Mouse (Mus musculus) spleen, postnatal 4 days (tissue): ENCODE results near the gene Olfr706.
"Not testable (repeated sequence)": the region's sequence is repeated elsewhere in the genome, so short reads cannot be mapped to it uniquely, and the experiment has no call there.

ENCODE experiments used
- DNase-seq, 2 experiments: peaks; one replicate each; pipeline ENCODE4 v3.0.0; 2022; ENCODE audit warnings: low spot score in 2 of 2

The Olfr706 gene

DNA sequence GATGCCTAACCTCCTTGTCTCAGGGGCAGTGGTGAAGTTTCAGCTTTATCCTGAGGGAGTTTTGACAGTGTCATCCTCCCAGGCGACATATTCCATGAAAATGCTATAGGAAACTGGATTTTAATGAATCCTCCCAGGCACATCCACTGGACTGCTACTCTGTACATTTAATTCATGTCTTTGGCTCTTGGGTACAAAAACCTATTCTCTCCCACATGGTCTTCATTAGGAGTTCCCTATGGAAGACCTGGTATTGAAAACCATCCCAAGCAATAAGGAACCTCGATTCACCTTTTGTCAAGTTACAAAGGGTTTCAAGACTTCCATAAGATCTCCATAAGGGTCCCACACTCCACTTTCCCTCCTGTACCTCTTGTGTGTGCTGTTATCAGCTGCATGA lies at the start of gene Olfr706:
Gene Olfr706 (minus strand): TSS at position 101 of the 400 bp plus-strand sequence.
- DNase-seq, result no peak

DNA sequence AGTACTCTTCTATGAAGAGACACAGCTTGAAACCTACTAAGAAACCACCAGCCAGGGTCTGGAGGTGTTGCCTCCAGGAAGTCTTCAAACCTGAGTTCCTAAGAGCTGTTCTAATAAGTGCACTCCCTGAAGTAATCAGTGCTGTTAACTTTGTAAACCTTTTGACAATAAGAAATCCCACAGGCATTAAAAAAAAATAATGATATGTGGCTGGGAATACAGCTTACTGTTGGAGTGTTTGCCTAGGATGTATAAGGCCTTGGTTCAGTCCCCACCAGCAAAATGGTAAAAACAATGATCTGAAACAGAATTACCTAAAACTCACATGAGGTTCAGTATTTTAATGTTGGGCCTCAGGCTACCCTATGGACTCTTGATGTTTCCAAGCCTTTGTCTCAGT lies 44.2 kb upstream of the Olfr706 start, which contains the start of gene Olfr709-ps1:
Gene Olfr709-ps1 (minus strand): TSS at position 101 of the 400 bp plus-strand sequence.
- DNase-seq, result no peak

DNA sequence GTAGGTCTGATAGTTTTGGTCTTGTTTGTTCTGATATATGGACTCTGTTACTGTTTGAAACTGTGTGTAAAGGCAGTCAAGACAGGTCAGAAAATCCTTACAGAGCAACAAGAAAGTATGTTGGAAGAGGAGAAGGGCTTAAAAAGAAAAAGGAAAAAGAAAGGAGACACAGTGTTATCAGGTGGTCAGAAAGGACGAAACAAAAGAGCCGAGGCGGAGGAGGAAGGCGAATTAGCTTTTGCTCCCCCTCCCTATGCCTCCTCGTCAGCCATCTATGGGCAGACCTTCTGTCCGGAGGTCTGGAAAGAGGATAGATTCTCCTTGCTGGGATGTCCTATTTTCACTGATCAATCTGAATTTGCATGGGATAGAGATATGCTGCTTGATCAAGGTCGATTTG lies 33.0 kb upstream of the Olfr706 start:
- DNase-seq, result peak; percentile 16 to 69

DNA sequence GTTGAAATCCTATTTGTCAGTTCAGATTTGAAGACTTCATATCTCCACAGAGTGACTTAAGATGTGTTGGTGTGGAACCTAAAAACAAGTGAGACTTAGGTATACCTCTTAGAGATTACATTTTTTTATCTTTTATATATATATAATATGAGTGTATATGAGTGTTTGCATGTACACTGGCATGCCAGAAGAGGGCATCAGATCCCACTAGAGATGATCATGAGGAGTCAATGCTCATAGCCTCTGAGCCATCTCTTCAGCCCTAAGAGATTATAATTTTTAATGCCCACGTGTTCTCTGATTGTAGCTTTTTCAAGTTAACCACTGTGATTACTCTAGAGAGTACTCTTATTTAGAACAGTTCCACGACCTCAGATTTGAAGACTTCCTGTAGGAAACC lies 19.7 kb upstream of the Olfr706 start, which contains the start of gene Olfr1532-ps1:
Gene Olfr1532-ps1 (plus strand): TSS at position 326 of the 400 bp plus-strand sequence.
- DNase-seq, result no peak

DNA sequence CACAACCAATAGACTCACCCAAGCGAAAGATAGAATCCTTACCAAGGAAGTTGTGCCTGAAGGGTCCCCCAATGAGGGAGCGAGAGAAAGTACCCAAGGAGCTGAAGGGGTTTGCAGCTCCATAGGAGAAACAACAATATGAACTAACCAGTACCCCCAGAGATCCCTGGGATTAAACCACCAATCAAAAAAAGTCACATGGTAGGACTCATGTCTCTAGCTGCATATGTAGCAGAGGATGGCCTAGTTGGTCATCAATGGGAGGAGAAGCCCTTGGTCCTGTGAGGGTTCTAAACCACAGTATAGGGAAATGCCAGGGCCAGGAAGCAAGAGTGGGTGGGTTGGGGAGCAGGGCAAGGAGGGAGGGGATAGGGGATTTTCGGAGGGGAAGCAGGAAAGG lies 13.2 kb upstream of the Olfr706 start, which contains the start of gene Olfr707:
Gene Olfr707 (minus strand): TSS at position 101 of the 400 bp plus-strand sequence.
- DNase-seq, result not testable (repeated sequence)

DNA sequence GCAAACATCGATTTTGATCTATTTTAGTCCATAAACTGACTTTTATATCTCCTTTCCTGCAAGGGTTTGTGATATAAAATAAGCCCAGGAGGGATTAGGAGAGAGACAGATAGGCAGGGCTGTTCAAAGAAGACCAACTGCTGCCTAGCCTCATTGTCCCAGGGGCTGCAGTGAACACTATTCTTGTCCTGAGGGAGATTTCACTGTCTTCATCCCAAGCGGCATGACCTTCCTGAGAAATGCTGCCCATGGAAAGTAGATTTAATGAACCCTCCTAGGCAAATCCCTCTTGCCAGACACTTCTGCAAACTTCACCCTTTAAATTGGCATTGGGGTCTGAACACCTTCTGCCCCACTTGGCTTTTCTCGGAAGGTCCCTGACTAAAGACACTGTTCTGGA lies 11.2 kb downstream of the Olfr706 start, which contains the start of gene Olfr705:
Gene Olfr705 (minus strand): TSS at position 101 of the 400 bp plus-strand sequence.
- DNase-seq, result no peak

DNA sequence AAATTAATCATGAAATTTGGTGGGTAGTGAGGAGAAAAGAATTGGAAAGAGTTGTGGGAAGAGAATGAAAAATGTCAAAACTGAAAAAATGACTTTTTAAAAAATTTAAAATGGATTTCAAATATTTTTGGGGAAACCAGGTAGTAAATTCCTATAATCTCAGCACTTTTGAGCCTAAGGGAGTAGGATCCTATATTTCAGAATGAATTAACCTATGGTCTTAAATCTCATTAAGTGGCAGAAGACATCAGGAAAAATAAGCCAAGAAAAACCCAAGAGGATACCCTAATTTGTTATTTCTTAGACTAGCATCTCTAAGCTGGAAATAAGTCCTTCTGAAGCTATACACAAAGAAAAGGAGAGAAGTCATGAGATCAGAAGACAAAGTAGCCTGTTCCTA lies 25.1 kb downstream of the Olfr706 start, which contains the start of gene Olfr704:
Gene Olfr704 (plus strand): TSS at position 301 of the 400 bp plus-strand sequence.
- DNase-seq, result no peak

DNA sequence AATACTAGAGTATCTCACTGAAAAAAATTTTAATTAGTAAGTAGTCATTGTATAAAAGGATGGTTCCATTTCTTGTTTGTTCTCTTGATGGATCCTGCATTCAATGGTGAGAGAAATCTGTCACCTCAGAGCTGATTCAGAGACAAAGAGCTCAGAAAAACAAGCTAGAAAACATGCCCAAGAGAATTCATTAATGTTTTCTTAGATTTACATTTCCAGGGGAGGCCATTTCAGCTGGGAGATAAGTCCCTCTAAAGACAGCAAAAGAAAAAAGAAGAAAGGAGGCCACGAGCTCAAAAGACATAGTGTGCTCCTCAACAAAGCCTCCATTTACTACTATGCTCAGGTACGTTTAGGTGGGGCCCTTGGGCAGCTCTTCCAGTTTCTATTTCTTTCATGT lies 44.9 kb downstream of the Olfr706 start, which contains the start of gene Olfr703:
Gene Olfr703 (plus strand): TSS at position 301 of the 400 bp plus-strand sequence.
- DNase-seq, result no peak

DNA sequence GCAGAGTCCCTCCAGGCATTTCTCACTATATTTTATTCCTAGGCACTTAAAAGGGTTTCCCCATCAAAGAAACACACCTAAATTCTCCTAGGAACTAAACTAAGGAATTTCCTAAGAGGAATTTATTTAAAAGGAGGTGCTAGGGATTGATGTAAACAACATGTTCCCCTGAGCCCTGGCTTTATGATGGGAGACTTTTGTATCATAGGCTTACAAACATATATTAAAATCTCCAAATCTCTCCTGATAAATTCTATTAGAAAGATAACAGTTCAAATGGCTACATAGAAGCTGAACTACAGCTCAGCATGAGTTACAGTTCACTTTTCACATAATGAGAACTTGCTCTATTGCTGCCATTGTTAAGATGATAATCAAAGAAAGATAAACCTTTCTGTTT lies 54.2 kb downstream of the Olfr706 start, which contains the start of gene Olfr702:
Gene Olfr702 (minus strand): TSS at position 101 of the 400 bp plus-strand sequence.
- DNase-seq, result no peak
